Mouse (Mus musculus): ENCODE measurements around the gene Gm10837.

DNA sequence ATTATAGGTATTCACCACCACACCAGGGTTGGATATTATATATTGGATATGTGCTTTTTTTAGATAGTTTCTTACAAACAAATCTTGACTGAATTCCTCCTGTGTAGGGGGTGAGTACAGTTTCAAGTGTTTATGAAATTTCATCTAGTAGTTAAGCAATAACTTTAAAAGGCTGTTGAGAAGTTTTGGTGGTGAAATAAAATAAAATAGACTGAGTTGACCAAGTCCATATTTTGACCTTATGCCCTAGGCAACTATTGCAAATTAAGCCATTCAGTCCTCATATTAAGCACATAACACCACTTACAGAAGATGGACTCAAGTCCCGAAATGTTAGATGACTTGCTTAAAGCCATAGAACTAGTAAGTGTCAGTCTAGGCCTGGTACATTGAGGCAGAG is 45.6 kb downstream of the Gm10837 start:
- TF ChIP-seq CTCF (IDR thresholded peaks at IDR 0.05; ENCODE audit: control insufficient read depth, insufficient read depth, insufficient replicate concordance, low read depth, low read length) (no peak), POLR2A (IDR thresholded peaks at IDR 0.05; ENCODE audit: control insufficient read depth, low read depth, low read length) (no peak)

Data from testis, adult 2 months (tissue).